Mouse (Mus musculus): ENCODE data around the gene Slc5a8. TPM values are rescaled to one million over a fixed set of nuclear protein-coding genes. Genes with fewer than 3 reads are reported as not detected.

Gene Slc5a8
- polyA plus RNA-seq, 1 experiment from 2014 or later: 0.10 TPM

DNA sequence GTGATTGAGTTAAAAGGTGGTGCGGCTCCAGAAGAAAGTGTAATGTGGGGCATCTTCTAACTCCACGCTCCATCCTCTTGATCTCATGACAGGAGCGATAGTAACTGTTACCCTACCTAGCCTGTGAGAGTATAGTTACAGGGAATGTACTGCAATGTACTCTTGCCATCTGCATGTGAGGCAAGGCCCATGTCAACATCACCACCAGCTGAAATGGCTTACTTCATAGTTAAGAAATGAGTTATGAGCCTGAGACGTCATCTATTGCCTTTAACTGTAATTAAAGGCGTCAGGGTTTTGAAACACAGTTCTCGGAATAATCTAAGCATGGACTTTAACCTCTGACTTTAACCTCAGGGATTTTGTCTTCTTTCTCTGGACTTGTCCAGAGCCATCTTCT is 11.2 kb downstream of the Slc5a8 start:
- 86% methylated on average over 6 of the region's 6 CpGs for WGBS
- Histone ChIP-seq H3K4me3 (ENCODE audit: low read depth, low read length) (no peak overlapping the region), H3K9me3 (replicated peaks; ENCODE audit: control insufficient read depth, low read length) (no peaks in the 10 kb centered on the region), H3K27me3 (ENCODE audit: control insufficient read depth, insufficient read depth, low read length) (no peaks in the 10 kb centered on the region), H3K9ac (replicated peaks; ENCODE audit: low read length) (no peak overlapping the region), H3K4me2 (ENCODE audit: low read depth, low read length) (no peak overlapping the region), H3K36me3 (replicated peaks; ENCODE audit: control insufficient read depth, insufficient read depth, low read depth, low read length) (no peaks in the 10 kb centered on the region), H3K4me1 (ENCODE audit: control insufficient read depth, insufficient read depth, low read length) (no peaks in the 10 kb centered on the region), H3K27ac (replicated peaks; ENCODE audit: low read depth, low read length) (no peak overlapping the region)
- ATAC-seq (replicated peaks; ENCODE audit: insufficient number of reproducible peaks, low FRiP score, low TSS enrichment, low read depth) (no peak), DNase-seq (ENCODE audit: low spot score) (no peak)

DNA sequence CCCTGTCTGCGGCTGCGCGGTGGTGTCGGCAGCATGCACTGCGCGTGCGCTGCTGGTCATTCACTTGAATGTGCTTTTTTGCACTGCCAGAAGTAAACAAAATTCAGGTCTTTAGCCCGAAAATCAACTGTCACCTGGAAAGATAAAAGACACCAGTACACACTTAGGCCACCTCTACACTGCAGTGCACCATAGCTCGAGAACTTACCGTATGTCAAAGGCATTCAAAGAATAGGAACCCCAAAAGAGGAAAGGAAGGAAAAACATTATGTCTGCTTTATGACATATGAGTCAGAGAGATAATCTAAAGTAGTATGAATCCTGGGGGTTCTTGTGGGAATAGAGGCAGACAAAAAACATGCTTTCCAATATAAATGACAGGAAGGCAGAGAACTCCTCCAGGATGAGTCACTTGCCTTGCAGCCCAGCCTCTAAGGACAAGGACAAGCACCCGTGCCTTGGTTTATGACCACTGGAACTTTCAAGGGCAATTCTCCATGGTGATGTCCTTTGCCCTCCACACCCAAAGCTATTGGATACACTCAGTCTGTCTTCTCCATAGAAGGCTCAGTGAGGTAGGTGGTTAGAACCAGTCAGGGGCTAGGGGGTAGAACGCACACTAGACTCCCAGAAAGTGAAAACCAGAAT is 64.0 kb downstream of the Slc5a8 start:
- no peaks in the 10 kb centered on the region for H3K9me3 ChIP-seq (replicated peaks; ENCODE audit: control insufficient read depth, low read length)
- H3K9ac ChIP-seq (replicated peaks; ENCODE audit: low read length): no peak overlapping the region
- WGBS: 89% methylated on average over 12 of the region's 12 CpGs
- DNase-seq (ENCODE audit: low spot score): no peak
- H3K4me1 ChIP-seq (ENCODE audit: control insufficient read depth, insufficient read depth, low read length): no peaks in the 10 kb centered on the region
- H3K27ac ChIP-seq (replicated peaks; ENCODE audit: low read depth, low read length): no peak overlapping the region
- no peaks in the 10 kb centered on the region for H3K27me3 ChIP-seq (ENCODE audit: control insufficient read depth, insufficient read depth, low read length)
- no peaks in the 10 kb centered on the region for H3K36me3 ChIP-seq (replicated peaks; ENCODE audit: control insufficient read depth, insufficient read depth, low read depth, low read length)
- no peak for ATAC-seq (replicated peaks; ENCODE audit: insufficient number of reproducible peaks, low FRiP score, low TSS enrichment, low read depth)
- no peak overlapping the region for H3K4me2 ChIP-seq (ENCODE audit: low read depth, low read length)
- no peak overlapping the region for H3K4me3 ChIP-seq (ENCODE audit: low read depth, low read length)

DNA sequence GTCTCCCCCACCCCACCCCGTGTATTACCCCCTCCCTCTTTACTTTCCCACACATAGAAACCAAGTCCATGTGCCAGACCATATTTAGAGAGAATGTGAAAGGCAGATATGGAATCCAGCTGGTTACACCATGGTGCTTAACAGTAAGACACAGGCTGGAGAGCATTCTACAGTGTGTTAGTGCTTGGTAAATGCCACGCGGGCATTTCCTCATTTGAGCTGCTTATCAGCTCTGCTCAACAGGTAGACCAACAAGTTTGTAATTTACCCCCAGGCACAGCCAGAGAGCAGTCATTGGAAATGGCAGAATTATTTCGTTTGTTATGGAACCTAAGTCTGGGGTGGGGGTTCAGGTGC is 64.5 kb downstream of the Slc5a8 start:
- no peaks in the 10 kb centered on the region for H3K36me3 ChIP-seq (replicated peaks; ENCODE audit: control insufficient read depth, insufficient read depth, low read depth, low read length)
- WGBS: 81% methylated on average over 4 of the region's 4 CpGs
- no peak overlapping the region for H3K9ac ChIP-seq (replicated peaks; ENCODE audit: low read length)
- H3K4me2 ChIP-seq (ENCODE audit: low read depth, low read length): no peak overlapping the region
- H3K27ac ChIP-seq (replicated peaks; ENCODE audit: low read depth, low read length): no peak overlapping the region
- H3K9me3 ChIP-seq (replicated peaks; ENCODE audit: control insufficient read depth, low read length): no peaks in the 10 kb centered on the region
- ATAC-seq (replicated peaks; ENCODE audit: insufficient number of reproducible peaks, low FRiP score, low TSS enrichment, low read depth) (no peak), DNase-seq (ENCODE audit: low spot score) (no peak)
- H3K4me1 ChIP-seq (ENCODE audit: control insufficient read depth, insufficient read depth, low read length): no peaks in the 10 kb centered on the region
- H3K27me3 ChIP-seq (ENCODE audit: control insufficient read depth, insufficient read depth, low read length): no peaks in the 10 kb centered on the region
- no peak overlapping the region for H3K4me3 ChIP-seq (ENCODE audit: low read depth, low read length)

DNA sequence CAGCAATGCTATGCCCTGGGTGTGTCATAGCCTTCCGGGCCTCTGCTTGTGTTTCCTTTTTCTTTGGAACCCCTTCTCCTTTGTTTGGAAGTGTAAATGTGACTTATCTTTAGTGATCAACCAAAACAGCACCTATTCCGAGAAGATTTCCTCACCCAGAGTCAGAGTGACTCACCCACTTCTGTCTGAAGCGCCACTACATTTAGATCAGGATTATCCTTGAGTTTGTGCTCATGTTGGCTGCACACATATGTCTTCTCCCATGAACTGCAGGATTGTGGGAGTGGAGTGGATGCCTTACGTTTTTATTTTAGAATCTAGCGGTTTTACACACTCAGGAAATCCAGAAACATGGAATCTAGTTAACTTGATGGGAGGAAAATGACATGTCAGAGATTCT is 75.0 kb downstream of the Slc5a8 start:
- no peak overlapping the region for H3K4me2 ChIP-seq (ENCODE audit: low read depth, low read length)
- H3K27me3 ChIP-seq (ENCODE audit: control insufficient read depth, insufficient read depth, low read length): no peaks in the 10 kb centered on the region
- 84% methylated on average over 5 of the region's 5 CpGs for WGBS
- DNase-seq (ENCODE audit: low spot score) (no peak), ATAC-seq (replicated peaks; ENCODE audit: insufficient number of reproducible peaks, low FRiP score, low TSS enrichment, low read depth) (no peak)
- H3K4me1 ChIP-seq (ENCODE audit: control insufficient read depth, insufficient read depth, low read length): no peaks in the 10 kb centered on the region
- no peak overlapping the region for H3K9ac ChIP-seq (replicated peaks; ENCODE audit: low read length)
- H3K36me3 ChIP-seq (replicated peaks; ENCODE audit: control insufficient read depth, insufficient read depth, low read depth, low read length): no peaks in the 10 kb centered on the region
- no peak overlapping the region for H3K27ac ChIP-seq (replicated peaks; ENCODE audit: low read depth, low read length)
- no peaks in the 10 kb centered on the region for H3K9me3 ChIP-seq (replicated peaks; ENCODE audit: control insufficient read depth, low read length)
- H3K4me3 ChIP-seq (ENCODE audit: low read depth, low read length): no peak overlapping the region

DNA sequence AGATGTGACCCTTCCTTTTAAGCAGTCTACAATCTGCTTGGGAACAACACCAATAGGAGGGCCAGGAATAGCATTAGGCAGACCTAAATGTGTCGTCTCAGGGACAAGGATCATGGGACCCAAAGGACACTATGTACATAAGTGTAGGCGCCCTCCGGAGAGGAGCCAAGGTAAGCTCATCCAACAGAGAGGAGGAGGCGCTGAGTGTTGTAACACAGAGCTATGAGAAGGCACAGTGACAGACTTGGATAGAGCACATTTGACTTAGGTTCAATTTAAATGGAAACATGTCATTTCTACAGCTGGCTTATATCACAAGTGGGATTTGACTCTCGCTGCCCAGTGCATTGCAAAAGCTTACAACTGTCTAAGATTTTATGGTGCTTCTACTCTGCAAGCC is 82.8 kb downstream of the Slc5a8 start:
- Histone ChIP-seq H3K4me1 (ENCODE audit: control insufficient read depth, insufficient read depth, low read length) (no peaks in the 10 kb centered on the region), H3K4me3 (ENCODE audit: low read depth, low read length) (no peak overlapping the region), H3K36me3 (replicated peaks; ENCODE audit: control insufficient read depth, insufficient read depth, low read depth, low read length) (no peaks in the 10 kb centered on the region), H3K27me3 (ENCODE audit: control insufficient read depth, insufficient read depth, low read length) (no peaks in the 10 kb centered on the region), H3K4me2 (ENCODE audit: low read depth, low read length) (no peak overlapping the region), H3K9ac (replicated peaks; ENCODE audit: low read length) (no peak overlapping the region), H3K9me3 (replicated peaks; ENCODE audit: control insufficient read depth, low read length) (no peaks in the 10 kb centered on the region), H3K27ac (replicated peaks; ENCODE audit: low read depth, low read length) (no peak overlapping the region)
- DNase-seq (ENCODE audit: low spot score) (no peak), ATAC-seq (replicated peaks; ENCODE audit: insufficient number of reproducible peaks, low FRiP score, low TSS enrichment, low read depth) (no peak)
- 93% methylated on average over 5 of the region's 5 CpGs for WGBS

DNA sequence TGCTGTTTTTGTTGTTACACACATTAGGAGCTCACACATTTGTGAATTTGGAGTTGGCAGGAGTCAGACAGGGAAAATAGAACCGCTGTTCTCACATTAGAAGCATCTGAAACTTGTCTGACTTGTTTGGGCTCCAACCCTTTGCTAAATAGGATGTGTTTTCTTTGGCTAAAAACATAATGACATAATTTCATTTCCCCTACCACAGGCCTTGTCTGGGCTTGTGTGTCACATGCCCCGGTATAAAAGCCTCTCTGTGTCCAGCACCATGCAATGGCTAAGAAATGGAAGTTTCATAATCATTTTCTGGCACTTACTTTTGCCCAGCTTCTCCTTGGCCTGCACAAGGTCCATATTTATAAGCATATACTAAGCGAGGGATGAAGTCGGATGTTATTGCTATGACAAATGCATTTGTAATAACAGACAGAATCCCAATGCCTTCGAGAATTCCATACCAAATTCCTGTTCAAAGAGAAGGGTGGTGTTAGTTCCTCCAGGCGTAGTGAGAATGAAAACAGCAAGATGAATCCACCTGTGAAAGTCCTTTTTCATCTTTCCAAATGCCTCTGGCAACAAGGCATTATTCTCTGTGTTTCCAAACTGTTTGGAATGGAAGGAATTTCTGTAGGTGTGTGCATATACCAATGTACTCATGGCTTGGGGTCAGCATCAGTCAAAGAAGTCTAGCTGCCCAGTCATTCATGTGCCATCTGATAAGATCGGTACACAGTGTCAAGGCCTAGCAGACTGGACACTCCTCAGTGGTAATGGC is 85.3 kb downstream of the Slc5a8 start:
- Histone ChIP-seq H3K27ac (replicated peaks; ENCODE audit: low read depth, low read length) (no peak overlapping the region), H3K27me3 (ENCODE audit: control insufficient read depth, insufficient read depth, low read length) (no peaks in the 10 kb centered on the region), H3K9me3 (replicated peaks; ENCODE audit: control insufficient read depth, low read length) (no peaks in the 10 kb centered on the region), H3K4me1 (ENCODE audit: control insufficient read depth, insufficient read depth, low read length) (no peaks in the 10 kb centered on the region), H3K36me3 (replicated peaks; ENCODE audit: control insufficient read depth, insufficient read depth, low read depth, low read length) (no peaks in the 10 kb centered on the region), H3K9ac (replicated peaks; ENCODE audit: low read length) (no peak overlapping the region), H3K4me2 (ENCODE audit: low read depth, low read length) (no peak overlapping the region), H3K4me3 (ENCODE audit: low read depth, low read length) (no peak overlapping the region)
- ATAC-seq (replicated peaks; ENCODE audit: insufficient number of reproducible peaks, low FRiP score, low TSS enrichment, low read depth) (no peak), DNase-seq (ENCODE audit: low spot score) (peak; percentile 9)
- 76% methylated on average over 7 of the region's 7 CpGs for WGBS

DNA sequence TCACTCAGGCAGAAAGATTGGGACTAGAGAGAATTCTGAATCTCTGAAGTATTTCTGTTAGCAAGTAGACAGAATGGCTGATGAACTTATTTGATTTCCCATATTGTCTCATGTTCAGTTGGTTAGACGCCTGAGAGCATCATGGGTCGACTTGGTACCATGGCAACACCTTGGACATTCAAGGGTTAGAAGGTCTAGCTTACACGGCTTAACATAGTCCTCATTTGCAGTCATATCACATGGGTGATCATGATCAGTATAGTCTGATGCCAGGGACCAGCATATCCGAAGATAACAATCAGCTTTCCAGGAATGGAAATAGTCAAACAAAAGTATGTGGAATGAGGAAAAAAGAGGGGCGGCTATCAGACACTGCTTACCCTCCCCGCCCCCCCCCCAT is 93.1 kb downstream of the Slc5a8 start:
- Histone ChIP-seq H3K27ac (replicated peaks; ENCODE audit: low read depth, low read length) (no peak overlapping the region), H3K9ac (replicated peaks; ENCODE audit: low read length) (no peak overlapping the region), H3K27me3 (ENCODE audit: control insufficient read depth, insufficient read depth, low read length) (no peaks in the 10 kb centered on the region), H3K36me3 (replicated peaks; ENCODE audit: control insufficient read depth, insufficient read depth, low read depth, low read length) (no peaks in the 10 kb centered on the region), H3K9me3 (replicated peaks; ENCODE audit: control insufficient read depth, low read length) (no peaks in the 10 kb centered on the region), H3K4me1 (ENCODE audit: control insufficient read depth, insufficient read depth, low read length) (no peaks in the 10 kb centered on the region), H3K4me2 (ENCODE audit: low read depth, low read length) (no peak overlapping the region), H3K4me3 (ENCODE audit: low read depth, low read length) (no peak overlapping the region)
- 80% methylated on average over 6 of the region's 6 CpGs for WGBS
- DNase-seq (ENCODE audit: low spot score) (no peak), ATAC-seq (replicated peaks; ENCODE audit: insufficient number of reproducible peaks, low FRiP score, low TSS enrichment, low read depth) (no peak)
